Mouse (Mus musculus) ES-Bruce4 (cell line): ENCODE measurements around the gene St6galnac6. TPM values are rescaled to one million over a fixed set of nuclear protein-coding genes. Genes with fewer than 3 reads are reported as not detected.

Source experiments
- H3K27ac ChIP-seq: 2 replicates; pipeline ENCODE4 v1.5.1; 2012; ENCODE audit warnings: low read length, inconsistent platforms; ENCODE audit not compliant: insufficient read depth
- H3K27me3 ChIP-seq: 2 replicates; pipeline ENCODE4 v1.6.1; 2012; ENCODE audit warnings: mild to moderate bottlenecking, low read length, inconsistent platforms; ENCODE audit not compliant: control insufficient read depth, poor library complexity, insufficient read depth, severe bottlenecking
- H3K36me3 ChIP-seq: 2 replicates; pipeline ENCODE4 v1.6.1; 2012; ENCODE audit warnings: inconsistent platforms, mild to moderate bottlenecking, low read length, moderate library complexity; ENCODE audit not compliant: control insufficient read depth, poor library complexity, insufficient read depth, severe bottlenecking
- H3K4me1 ChIP-seq: one replicate; pipeline ENCODE4 v1.8.1; 2011; ENCODE audit warnings: low read length; ENCODE audit not compliant: control insufficient read depth, insufficient read depth
- H3K4me3 ChIP-seq: 2 replicates; pipeline ENCODE4 v1.5.1; 2011; ENCODE audit warnings: low read depth, mild to moderate bottlenecking, low read length
- H3K9ac ChIP-seq: 2 replicates; pipeline ENCODE4 v1.6.1; 2012; ENCODE audit warnings: low read depth, mild to moderate bottlenecking, inconsistent platforms; ENCODE audit not compliant: poor library complexity, severe bottlenecking
- H3K9me3 ChIP-seq: replicated peaks from 2 replicates; pipeline ENCODE4 v1.6.1; 2012; ENCODE audit warnings: mild to moderate bottlenecking, low read length, inconsistent platforms; ENCODE audit not compliant: control insufficient read depth, poor library complexity, insufficient read depth, severe bottlenecking
- CTCF ChIP-seq: IDR thresholded peaks from one replicate; pipeline ENCODE4 v1.8.1; 2011; ENCODE audit warnings: low read depth, low read length
- EP300 ChIP-seq: IDR thresholded peaks from 2 replicates; pipeline ENCODE4 v1.6.1; 2011; ENCODE audit warnings: low read depth, low read length; ENCODE audit not compliant: insufficient read depth
- POLR2A ChIP-seq: IDR thresholded peaks from one replicate; pipeline ENCODE4 v1.8.1; 2011; ENCODE audit warnings: low read length; ENCODE audit not compliant: insufficient read depth
- polyA plus RNA-seq: library from polyadenylated mRNA; stranded (reverse); fragments of >200 nt; gene quantifications from 2 replicates; pipeline ENCODE4 v1.2.4, GENCODE M21; 2011; ENCODE audit warnings: low read depth; ENCODE audit not compliant: missing spikeins, insufficient read depth, insufficient read length

St6galnac6 gene
- polyA plus RNA-seq, 1 experiment: 22.5 TPM

DNA sequence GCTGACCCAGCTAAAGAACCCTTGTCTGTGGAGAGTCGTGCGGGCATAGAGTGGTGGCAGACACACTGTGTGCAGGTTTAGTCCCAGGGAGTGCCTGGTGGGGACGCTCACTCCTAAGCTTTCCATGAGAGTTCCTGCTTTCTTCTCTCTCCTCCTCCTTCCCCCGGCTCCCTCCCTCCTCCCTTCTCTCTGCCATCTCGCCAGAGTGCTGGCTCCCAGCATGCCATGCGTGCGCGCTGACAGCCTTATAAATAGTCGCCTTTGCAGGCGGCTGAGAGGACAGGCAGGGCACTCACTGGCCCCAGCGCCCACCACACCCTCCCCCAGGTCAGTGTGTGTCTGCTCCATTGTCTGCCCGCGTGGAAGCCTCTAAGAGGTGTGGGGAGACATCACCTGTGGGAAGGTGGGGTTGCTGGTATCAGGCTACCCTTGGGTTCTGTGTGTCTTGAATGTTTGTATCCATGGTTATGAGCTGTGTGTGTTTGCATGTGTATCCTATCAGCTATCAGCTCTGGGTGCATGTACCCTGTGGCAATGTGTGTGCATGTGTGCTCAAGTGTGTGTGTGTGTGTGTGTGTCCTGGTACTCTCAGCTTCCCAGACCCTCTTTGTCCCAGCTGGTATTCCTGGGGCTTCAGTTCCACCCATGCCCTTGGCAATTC lies 25.8 kb downstream of the St6galnac6 start:
- Histone ChIP-seq H3K27ac (no peak overlapping the region), H3K4me1 (peaks cover 17% of the 10 kb centered on the region)
- TF ChIP-seq POLR2A (no peak), EP300 (0 out of 2 replicates have a peak, but pooled peaks have one; percentile 42)

GRCm38 (mm10) chr2:32625873-32626694 lies 26.6 kb downstream of the St6galnac6 start:
- no peak overlapping the region for H3K27ac ChIP-seq
- no peak overlapping the region for H3K9ac ChIP-seq
- peaks cover 17% of the 10 kb centered on the region for H3K4me1 ChIP-seq
- H3K36me3 ChIP-seq: no peaks in the 10 kb centered on the region
- TF ChIP-seq POLR2A (no peak), EP300 (no peak), CTCF (no peak)
- H3K9me3 ChIP-seq: no peaks in the 10 kb centered on the region
- no peak overlapping the region for H3K4me3 ChIP-seq
- H3K27me3 ChIP-seq: no peaks in the 10 kb centered on the region

More for the DNA sequence above, 25.8 kb downstream of the St6galnac6 start:
- H3K36me3 ChIP-seq: no peaks in the 10 kb centered on the region
- no peaks in the 10 kb centered on the region for H3K27me3 ChIP-seq
- no peaks in the 10 kb centered on the region for H3K9me3 ChIP-seq
- no peak overlapping the region for H3K9ac ChIP-seq
- no peak overlapping the region for H3K4me3 ChIP-seq

DNA sequence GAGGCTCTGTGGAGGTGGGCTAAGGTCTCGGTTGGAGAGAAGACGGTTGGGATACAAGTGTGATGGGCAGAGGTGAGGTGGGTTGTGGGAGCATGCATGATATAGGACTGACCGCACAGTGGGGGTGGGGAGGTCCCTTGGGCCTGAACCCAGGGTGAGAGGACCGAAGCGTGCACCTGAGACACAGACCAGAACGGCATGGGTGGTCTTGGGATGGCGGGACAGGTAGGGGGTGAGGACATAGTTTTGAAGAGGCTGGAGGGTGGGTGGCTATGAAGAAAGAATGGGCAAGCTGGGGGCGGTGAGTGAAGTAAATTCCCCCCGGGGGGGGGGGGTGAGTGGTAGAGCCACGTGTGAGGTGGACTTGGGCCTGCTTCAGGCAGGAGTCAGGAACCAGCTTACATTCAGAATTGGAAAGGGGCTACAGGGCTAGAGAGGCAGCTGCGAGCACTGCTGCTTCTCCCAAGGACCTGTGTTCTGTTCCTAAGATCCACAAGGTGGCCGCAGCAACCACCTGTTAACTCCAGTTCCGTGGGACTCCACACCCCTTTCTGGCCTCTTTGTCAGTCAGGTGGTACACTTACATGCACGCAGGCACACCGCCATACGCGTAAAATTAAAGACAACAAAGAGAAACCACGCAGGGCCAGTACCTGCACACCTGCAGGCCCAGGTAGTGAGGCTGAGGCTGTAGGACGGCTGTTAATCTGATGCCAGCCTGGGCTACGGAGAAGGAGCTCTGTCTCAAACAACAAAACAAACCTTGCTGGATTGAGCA lies 27.9 kb downstream of the St6galnac6 start:
- H3K4me3 ChIP-seq: 0 out of 2 replicates have a peak overlapping the region, but pooled peaks have one; percentile 5
- peak overlapping the region; percentile 68 for H3K27ac ChIP-seq
- H3K4me1 ChIP-seq: peaks cover 17% of the 10 kb centered on the region
- H3K9ac ChIP-seq: no peak overlapping the region
- no peak for TF ChIP-seq CTCF
- no peak for TF ChIP-seq POLR2A
- TF ChIP-seq EP300: no peak
- no peaks in the 10 kb centered on the region for H3K27me3 ChIP-seq
- no peaks in the 10 kb centered on the region for H3K36me3 ChIP-seq
- no peaks in the 10 kb centered on the region for H3K9me3 ChIP-seq

- peak overlapping the region; percentile 68 for H3K27ac ChIP-seq
- no peaks in the 10 kb centered on the region for H3K27me3 ChIP-seq
- H3K9me3 ChIP-seq: no peaks in the 10 kb centered on the region
- H3K9ac ChIP-seq: peak overlapping the region; percentile 73; the same call in 1 of the 2 replicates
- H3K4me3 ChIP-seq: peak overlapping the region; percentile 33; the same call in 1 of the 2 replicates
- peaks cover 17% of the 10 kb centered on the region for H3K4me1 ChIP-seq
- H3K36me3 ChIP-seq: peaks cover under 1% of the 10 kb centered on the region
- TF ChIP-seq EP300 (peak; percentile 90), CTCF (no peak), POLR2A (no peak)
Measured at GRCm38 (mm10) chr2:32628044-32628550, 28.6 kb downstream of the St6galnac6 start.

- no peak for TF ChIP-seq EP300
- no peak for TF ChIP-seq CTCF
- no peak for TF ChIP-seq POLR2A
- Histone ChIP-seq H3K4me1 (peaks cover 17% of the 10 kb centered on the region), H3K27me3 (no peaks in the 10 kb centered on the region), H3K9ac (peak overlapping the region; percentile 73), H3K36me3 (peaks cover 6% of the 10 kb centered on the region), H3K4me3 (peak overlapping the region; percentile 33), H3K9me3 (no peaks in the 10 kb centered on the region), H3K27ac (peak overlapping the region; percentile 68)
Measured at GRCm38 (mm10) chr2:32628729-32629128, 29.2 kb downstream of the St6galnac6 start.
